Mouse (Mus musculus): Measurements from ENCODE around the gene Cdk14. TPM values are rescaled to one million over a fixed set of nuclear protein-coding genes. Genes with fewer than 3 reads are reported as not detected.

Cdk14 gene
- polyA plus RNA-seq, 1 experiment: 14.8 TPM

DNA sequence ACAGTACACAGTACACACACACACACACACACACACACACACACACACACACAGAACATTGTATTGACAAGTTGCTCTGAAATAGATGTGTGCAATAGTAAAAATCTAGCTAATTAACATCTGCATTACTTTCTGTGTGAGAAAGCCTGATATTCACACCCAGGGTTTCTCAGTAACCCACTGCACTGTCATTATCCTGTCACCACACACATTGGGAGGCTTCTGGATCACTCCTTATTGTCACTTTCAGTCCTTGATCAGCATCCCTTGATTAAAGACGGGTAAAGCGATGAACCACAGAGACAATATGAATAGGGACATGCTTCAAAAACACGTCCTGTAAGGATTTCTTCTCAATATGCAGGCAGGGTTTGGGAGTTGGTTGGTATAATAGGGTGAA, 401.2 kb downstream of the Cdk14 start:
- H3K4me1 ChIP-seq (ENCODE audit: control insufficient read depth, insufficient read depth, low read length): no peaks in the 10 kb centered on the region
- no peaks in the 10 kb centered on the region for H3K36me3 ChIP-seq (ENCODE audit: control insufficient read depth, insufficient read depth, low read length, poor library complexity, severe bottlenecking)
- H3K9me3 ChIP-seq (replicated peaks; ENCODE audit: control insufficient read depth, insufficient read depth, low read length, poor library complexity, severe bottlenecking): no peaks in the 10 kb centered on the region
- no peak overlapping the region for H3K27ac ChIP-seq (ENCODE audit: insufficient read depth, low read length)
- no peaks in the 10 kb centered on the region for H3K27me3 ChIP-seq (ENCODE audit: control insufficient read depth, insufficient read depth, low read length, poor library complexity, severe bottlenecking)
- no peak overlapping the region for H3K9ac ChIP-seq (ENCODE audit: low read depth, poor library complexity, severe bottlenecking)
- H3K4me3 ChIP-seq (ENCODE audit: low read depth, low read length): no peak overlapping the region
- TF ChIP-seq CTCF (IDR thresholded peaks at IDR 0.05; ENCODE audit: low read depth, low read length) (no peak), POLR2A (IDR thresholded peaks at IDR 0.05; ENCODE audit: insufficient read depth, low read length) (no peak), EP300 (IDR thresholded peaks at IDR 0.05; ENCODE audit: insufficient read depth, low read depth, low read length) (no peak)

DNA sequence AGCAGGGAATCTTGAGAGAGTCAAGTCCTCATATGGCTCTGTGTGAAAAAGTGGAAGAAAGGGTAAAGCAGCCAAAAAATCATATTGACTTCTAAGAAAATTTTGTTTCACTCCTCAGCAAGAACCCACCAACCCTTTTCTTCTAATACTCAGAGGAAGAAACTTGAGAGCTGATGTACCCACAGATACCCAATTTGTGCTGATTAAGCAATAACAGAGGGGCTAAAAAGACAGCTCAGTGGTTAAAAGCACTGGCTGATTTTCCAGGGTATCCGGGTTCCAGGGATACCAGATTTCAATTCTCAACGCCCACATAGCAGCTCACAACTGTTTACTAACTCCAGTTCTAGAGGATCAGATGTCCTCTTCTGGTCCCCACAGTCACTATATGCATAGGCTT, 401.9 kb downstream of the Cdk14 start:
- no peaks in the 10 kb centered on the region for H3K9me3 ChIP-seq (replicated peaks; ENCODE audit: control insufficient read depth, insufficient read depth, low read length, poor library complexity, severe bottlenecking)
- no peak for TF ChIP-seq EP300 (IDR thresholded peaks at IDR 0.05; ENCODE audit: insufficient read depth, low read depth, low read length)
- TF ChIP-seq POLR2A (IDR thresholded peaks at IDR 0.05; ENCODE audit: insufficient read depth, low read length): no peak
- TF ChIP-seq CTCF (IDR thresholded peaks at IDR 0.05; ENCODE audit: low read depth, low read length): no peak

DNA sequence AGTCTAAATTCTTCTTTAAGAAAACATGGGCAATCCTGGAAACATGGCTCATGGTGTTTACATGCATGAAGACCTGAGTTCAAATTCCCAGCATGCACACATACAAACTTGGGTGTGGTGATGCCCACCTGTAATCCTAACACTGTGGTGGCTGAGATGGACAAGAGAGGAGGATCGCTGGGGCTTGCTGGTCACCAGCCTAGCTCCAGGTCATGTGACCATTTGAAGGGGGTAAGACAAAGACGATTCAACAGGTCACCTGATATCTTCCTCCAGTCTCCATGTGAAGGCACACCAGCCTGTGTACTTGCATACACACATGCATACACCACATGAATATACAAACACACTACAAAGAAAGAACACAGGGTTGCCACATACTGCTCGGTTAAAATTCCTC, 406.3 kb downstream of the Cdk14 start:
- no peak overlapping the region for H3K4me3 ChIP-seq (ENCODE audit: low read depth, low read length)
- H3K27ac ChIP-seq (ENCODE audit: insufficient read depth, low read length): no peak overlapping the region
- H3K36me3 ChIP-seq (ENCODE audit: control insufficient read depth, insufficient read depth, low read length, poor library complexity, severe bottlenecking): no peaks in the 10 kb centered on the region
- no peaks in the 10 kb centered on the region for H3K4me1 ChIP-seq (ENCODE audit: control insufficient read depth, insufficient read depth, low read length)
- H3K9me3 ChIP-seq (replicated peaks; ENCODE audit: control insufficient read depth, insufficient read depth, low read length, poor library complexity, severe bottlenecking): no peaks in the 10 kb centered on the region
- no peaks in the 10 kb centered on the region for H3K27me3 ChIP-seq (ENCODE audit: control insufficient read depth, insufficient read depth, low read length, poor library complexity, severe bottlenecking)
- TF ChIP-seq EP300 (IDR thresholded peaks at IDR 0.05; ENCODE audit: insufficient read depth, low read depth, low read length) (no peak), POLR2A (IDR thresholded peaks at IDR 0.05; ENCODE audit: insufficient read depth, low read length) (no peak), CTCF (IDR thresholded peaks at IDR 0.05; ENCODE audit: low read depth, low read length) (no peak)
- H3K9ac ChIP-seq (ENCODE audit: low read depth, poor library complexity, severe bottlenecking): no peak overlapping the region

More for the DNA sequence above, 401.9 kb downstream of the Cdk14 start:
- H3K27ac ChIP-seq (ENCODE audit: insufficient read depth, low read length): no peak overlapping the region
- no peak overlapping the region for H3K9ac ChIP-seq (ENCODE audit: low read depth, poor library complexity, severe bottlenecking)
- H3K4me3 ChIP-seq (ENCODE audit: low read depth, low read length): no peak overlapping the region
- H3K4me1 ChIP-seq (ENCODE audit: control insufficient read depth, insufficient read depth, low read length): no peaks in the 10 kb centered on the region
- no peaks in the 10 kb centered on the region for H3K27me3 ChIP-seq (ENCODE audit: control insufficient read depth, insufficient read depth, low read length, poor library complexity, severe bottlenecking)
- H3K36me3 ChIP-seq (ENCODE audit: control insufficient read depth, insufficient read depth, low read length, poor library complexity, severe bottlenecking): no peaks in the 10 kb centered on the region

DNA sequence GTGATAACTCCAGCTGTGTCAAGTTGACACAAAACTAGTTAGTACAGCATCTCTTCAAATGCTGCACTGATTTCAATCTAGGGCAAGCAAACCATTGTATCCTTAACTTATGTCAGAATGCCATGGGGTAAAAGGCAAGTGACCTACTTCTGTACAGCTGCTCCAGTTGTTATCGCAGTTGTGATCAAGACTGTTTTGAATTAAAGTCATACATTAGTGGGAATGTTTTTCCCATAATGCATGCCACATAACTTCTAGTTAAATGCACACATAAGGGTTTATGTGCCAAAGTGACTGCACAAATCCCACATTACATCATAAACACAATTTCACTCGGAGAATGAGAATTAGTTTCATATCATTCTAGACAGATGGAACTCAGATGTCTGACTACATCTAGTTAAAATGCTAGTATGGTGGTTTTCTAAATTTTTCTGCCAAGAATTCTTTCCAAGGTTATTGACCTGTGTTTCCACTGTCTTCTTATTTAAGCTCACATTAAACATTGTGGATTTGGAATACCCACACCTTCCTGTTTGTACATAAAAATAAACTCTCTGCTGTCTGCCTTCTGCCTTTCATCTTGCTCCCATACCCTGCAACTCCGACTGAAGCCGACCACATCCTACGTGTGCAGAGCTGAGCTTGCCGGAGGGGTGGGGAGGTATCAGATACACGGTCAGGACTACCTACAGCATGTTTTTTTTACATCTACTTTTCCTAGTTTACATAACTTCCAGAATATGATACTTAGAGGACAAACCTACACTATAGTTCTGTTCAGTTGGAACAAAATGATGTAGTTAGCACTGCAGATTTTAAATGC, 407.4 kb downstream of the Cdk14 start:
- Histone ChIP-seq H3K27me3 (ENCODE audit: control insufficient read depth, insufficient read depth, low read length, poor library complexity, severe bottlenecking) (no peaks in the 10 kb centered on the region), H3K27ac (ENCODE audit: insufficient read depth, low read length) (no peak overlapping the region), H3K9ac (ENCODE audit: low read depth, poor library complexity, severe bottlenecking) (no peak overlapping the region), H3K9me3 (replicated peaks; ENCODE audit: control insufficient read depth, insufficient read depth, low read length, poor library complexity, severe bottlenecking) (no peaks in the 10 kb centered on the region), H3K4me1 (ENCODE audit: control insufficient read depth, insufficient read depth, low read length) (no peaks in the 10 kb centered on the region), H3K4me3 (ENCODE audit: low read depth, low read length) (no peak overlapping the region), H3K36me3 (ENCODE audit: control insufficient read depth, insufficient read depth, low read length, poor library complexity, severe bottlenecking) (no peaks in the 10 kb centered on the region)
- TF ChIP-seq POLR2A (IDR thresholded peaks at IDR 0.05; ENCODE audit: insufficient read depth, low read length) (no peak), CTCF (IDR thresholded peaks at IDR 0.05; ENCODE audit: low read depth, low read length) (no peak), EP300 (IDR thresholded peaks at IDR 0.05; ENCODE audit: insufficient read depth, low read depth, low read length) (no peak)

DNA sequence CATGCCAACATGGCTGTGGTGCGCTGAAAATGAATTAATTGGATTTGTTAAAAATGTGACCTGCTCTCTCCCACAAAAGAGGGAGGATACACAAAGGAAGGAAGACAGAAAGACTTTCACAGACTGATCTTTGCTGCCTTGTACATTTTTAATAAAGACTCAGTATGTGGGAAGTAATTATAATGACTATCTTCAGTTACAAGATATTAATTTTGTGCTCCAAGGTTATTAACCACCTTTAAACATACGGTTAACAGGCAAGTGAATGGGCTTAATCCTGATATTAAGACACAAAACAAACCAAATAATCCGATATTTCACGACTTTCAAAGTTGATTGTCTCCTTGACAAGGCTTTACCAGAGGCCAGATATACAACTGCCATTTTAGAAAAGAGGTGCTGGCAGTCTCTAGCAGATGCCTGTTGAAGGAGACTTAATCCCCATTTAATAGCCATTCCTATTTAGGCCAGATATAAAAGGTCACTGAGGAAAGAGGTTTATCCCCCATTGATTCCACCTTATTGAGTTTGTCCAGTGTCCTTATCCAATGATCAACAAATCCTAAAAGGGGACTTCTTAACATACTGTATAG, 411.9 kb downstream of the Cdk14 start:
- Histone ChIP-seq H3K9ac (ENCODE audit: low read depth, poor library complexity, severe bottlenecking) (no peak overlapping the region), H3K4me3 (ENCODE audit: low read depth, low read length) (no peak overlapping the region), H3K27me3 (ENCODE audit: control insufficient read depth, insufficient read depth, low read length, poor library complexity, severe bottlenecking) (no peaks in the 10 kb centered on the region), H3K4me1 (ENCODE audit: control insufficient read depth, insufficient read depth, low read length) (no peaks in the 10 kb centered on the region), H3K36me3 (ENCODE audit: control insufficient read depth, insufficient read depth, low read length, poor library complexity, severe bottlenecking) (no peaks in the 10 kb centered on the region), H3K27ac (ENCODE audit: insufficient read depth, low read length) (no peak overlapping the region), H3K9me3 (replicated peaks; ENCODE audit: control insufficient read depth, insufficient read depth, low read length, poor library complexity, severe bottlenecking) (no peaks in the 10 kb centered on the region)
- no peak for TF ChIP-seq POLR2A (IDR thresholded peaks at IDR 0.05; ENCODE audit: insufficient read depth, low read length)
- no peak for TF ChIP-seq EP300 (IDR thresholded peaks at IDR 0.05; ENCODE audit: insufficient read depth, low read depth, low read length)
- TF ChIP-seq CTCF (IDR thresholded peaks at IDR 0.05; ENCODE audit: low read depth, low read length): no peak
